Mouse (Mus musculus) right cerebral cortex, adult 2 months (tissue): ENCODE measurements around the gene Elfn2.

Experiments used
- DNase-seq, 2 experiments: peaks; one replicate each; pipeline ENCODE4 v3.0.0; 2021 to 2022; ENCODE audit warnings: low spot score in 2 of 2

The Elfn2 gene

DNA sequence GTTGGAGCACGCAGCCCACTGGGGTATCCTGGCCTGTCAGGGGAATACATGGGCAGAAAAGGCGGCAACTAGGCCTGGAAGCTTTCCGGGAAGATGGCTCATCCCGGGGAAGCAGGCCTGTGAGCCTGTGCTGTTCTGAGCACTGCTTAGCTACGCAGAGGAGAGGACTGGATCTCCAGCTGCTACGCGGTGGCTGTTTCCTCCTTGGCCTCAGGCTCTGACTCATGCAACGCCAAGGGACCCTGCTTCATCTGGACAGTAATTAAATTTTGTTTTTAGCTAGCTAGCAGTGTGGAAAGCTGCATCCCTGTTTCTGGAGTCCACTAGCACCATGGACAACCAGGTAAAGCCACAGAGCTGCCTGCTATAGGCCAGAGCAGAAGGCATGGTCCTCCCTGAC is 36.8 kb downstream of the Elfn2 start:
- DNase-seq = no peak

DNA sequence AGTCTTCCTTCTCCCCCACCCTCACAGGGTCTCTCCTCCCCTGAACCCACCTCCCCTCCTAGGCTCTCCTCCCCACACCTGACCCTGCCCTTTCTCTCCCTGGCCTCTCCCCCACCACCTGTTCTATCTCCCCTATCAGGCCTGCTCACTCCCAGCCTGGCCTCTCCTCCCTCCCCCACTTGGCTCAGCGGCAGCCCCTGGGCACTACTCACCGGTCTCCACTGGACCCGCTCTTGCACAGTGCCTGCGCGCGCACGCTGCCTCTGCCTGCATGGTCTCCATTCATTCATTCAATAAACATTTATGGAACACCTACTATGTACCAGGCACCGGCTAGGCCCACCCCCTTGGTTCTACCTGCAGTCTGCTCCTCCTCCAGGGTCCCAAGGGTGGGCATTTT is 37.3 kb downstream of the Elfn2 start:
- DNase-seq = no peak

DNA sequence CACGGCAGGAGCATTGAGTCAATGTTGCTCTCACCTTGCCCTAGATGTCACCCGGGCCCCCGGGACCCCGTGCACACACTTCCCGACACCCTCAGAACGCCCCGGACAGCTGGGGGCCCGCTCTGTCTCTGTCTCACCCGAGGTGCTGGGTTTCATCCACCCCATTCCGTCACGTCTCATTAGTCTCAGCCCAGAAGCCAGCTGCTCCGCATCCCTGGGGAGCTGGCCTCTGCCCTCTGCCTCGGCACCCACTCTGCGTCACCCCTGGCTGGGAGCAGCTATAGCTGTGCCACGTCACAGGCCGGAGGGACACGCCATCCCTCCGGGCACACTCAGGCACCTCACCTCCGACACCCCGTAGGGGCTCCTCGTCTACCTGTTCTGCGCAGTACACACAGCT is 38.3 kb downstream of the Elfn2 start:
- no peak for DNase-seq

DNA sequence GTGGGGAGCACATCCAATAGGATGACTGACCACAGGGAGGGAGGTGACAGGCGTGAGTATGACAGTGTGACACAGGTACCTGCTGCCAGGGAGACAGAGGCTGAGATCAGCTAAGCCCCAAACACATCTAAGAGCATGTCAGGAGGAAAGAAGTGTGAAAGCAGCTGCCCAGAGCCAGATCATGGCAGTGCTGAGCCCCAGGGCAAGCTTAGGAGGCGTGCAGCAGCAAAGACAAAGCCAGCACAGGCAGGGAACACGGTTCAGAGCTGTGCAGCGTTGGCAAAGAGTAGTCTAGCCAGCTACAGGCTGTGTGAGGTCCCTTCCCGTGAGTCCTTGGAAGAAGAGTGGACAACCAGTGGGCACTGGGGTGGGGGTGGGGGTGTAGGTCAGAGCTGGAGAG is 40.9 kb downstream of the Elfn2 start:
- DNase-seq = no peak

DNA sequence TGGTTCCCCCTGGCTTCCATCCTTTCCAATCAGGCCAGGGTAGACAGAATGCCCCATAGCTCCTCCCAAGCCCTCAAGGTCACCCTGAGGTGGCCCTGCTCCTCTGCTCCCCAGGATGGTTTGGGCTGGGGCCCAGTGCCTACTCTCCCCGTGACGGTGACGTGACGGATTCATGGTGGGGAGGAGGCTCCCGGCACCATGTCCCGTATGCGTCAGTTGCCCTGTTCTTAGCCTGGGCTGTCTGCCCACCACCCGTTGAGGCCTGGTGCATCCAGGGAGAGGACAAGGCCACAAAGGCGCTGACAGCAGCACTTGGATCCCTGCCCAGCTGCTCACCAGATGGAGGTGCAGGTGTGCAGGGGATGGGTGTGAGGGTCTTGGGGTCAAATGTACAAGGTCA is 41.6 kb downstream of the Elfn2 start:
- DNase-seq = no peak

DNA sequence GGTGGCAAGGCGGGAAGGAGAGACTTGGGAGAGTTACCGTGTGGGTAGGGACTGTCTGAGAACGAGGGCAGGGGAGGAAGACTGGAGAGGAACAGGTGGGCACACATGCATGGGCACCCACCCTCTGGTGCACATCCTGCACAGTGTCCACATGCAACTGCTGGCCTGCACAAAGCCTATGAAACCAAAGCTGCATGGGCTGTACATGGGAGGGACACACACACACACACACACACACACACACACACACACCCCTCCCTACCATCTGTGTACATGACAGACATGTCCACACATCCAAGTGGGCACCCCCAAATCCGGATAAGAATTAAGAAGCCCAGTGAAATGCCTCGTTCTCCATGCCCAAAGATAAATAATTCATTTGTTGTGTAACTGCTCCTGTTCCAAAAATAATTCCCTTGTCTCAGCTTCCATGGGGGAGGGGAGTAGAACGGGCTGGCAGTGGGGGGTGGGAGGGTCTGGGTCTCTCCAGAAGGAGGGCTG is 43.6 kb downstream of the Elfn2 start:
- DNase-seq = peak in 1 of 2 experiments; percentile 33

DNA sequence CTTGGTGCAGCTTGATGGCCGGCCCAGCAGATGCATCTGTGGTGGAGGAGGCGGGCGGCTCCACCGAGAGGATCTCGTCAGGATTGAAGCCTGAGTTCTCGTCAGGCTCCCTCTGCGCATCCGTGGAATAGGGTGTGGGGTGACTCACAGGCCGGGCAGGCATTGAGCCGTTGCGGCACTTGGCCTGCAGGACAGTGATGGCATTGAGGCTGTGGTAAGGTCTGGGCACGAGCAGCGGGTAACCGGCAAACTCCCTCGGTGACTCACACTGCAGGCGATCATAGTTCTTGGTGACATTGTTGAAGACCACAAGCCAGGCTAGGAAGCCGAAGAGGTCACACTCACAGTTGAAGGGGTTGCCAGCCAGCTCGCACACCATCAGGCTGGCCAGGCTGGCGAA is 45.1 kb downstream of the Elfn2 start:
- DNase-seq = no peak

DNA sequence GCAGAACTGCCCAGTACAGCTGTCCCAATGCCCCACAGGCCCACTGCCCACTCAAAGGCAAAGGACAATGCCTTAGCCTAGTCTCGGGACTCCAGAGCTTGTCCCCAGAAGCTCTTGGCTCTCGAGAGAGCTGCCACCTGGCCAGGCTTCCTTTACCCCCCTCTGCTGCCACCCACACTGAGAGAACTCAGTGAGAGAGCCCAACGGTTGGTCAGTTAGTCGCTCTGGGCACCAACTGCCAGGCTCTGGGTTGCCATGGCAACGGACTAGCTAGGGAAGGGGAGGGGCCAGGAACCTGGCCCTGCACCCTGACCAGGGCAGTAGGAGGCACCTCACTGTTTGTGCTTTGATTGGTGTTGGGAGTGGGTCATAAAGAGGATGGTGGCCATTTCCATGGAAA is 48.2 kb downstream of the Elfn2 start:
- DNase-seq = peak in 1 of 2 experiments; percentile 43

DNA sequence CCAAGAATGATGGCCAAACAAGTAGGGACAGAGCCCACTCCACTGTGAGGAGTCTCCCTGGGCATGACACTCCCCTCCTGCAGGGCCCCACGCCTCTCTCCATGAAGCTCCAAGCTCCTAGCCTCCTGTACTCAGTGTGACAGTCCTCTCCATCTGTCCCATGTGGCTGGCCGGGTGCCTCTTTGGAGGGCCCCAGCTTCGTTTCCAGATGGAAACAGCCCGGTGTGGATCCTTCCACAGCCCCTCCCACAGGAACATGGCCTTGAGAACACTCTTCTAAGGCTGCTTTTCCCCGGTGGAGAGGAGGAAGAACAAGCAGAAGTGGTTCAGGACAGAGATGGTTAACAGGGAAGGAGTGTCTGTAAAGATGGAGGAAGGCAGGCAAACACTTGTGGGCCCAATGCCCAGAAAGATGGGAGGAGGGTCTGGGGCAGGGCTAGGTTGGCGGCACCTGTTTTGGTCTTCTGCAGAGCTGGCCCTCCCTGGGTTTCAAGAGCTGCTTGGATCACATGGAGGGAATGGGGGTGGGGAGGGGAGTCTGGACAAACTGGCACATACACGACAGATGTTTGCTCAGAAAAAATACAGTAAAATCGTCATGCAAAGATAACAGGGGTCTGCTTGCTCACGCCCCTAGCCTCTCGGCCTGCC is 49.2 kb downstream of the Elfn2 start:
- DNase-seq = no peak

DNA sequence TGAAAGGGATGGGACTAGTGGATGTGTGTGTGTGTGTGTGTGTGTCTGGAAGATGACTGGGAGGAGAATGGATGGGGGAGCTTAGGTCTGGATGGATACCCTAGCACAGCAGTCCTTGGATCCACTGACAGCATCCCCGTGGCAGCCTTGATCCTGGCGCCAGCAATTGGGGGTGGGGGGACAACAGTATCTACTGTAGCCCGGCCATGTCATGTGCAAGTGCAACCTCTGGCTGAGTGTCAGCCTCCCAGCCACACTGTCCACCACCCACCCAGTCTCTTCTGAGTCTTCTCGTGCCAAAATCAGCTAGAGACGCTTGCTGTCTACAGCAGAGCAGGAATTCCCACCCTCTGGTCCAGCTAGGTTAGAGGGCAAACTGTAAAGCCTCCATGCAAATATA is 54.3 kb downstream of the Elfn2 start:
- DNase-seq = no peak

DNA sequence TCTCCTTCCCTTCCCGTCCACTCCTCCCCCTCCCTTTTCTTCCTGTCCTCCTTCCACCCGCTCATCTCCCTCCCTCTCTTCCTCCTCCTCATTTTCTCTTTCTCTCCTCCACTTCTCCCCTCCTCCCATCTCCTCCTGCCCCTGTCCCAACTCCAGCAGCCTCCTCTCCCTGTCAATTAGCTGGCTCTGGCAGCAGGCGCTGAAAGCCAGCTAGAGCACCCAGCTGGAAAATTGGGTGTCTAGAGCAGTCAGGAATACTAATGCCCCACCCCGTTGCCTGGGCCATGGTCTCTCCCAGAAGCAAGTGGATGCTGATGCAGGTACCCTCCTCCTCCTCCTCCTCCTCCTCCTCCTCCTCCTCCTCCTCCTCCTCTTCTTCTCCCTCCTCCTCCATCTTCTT is 67.4 kb downstream of the Elfn2 start:
- no peak for DNase-seq

DNA sequence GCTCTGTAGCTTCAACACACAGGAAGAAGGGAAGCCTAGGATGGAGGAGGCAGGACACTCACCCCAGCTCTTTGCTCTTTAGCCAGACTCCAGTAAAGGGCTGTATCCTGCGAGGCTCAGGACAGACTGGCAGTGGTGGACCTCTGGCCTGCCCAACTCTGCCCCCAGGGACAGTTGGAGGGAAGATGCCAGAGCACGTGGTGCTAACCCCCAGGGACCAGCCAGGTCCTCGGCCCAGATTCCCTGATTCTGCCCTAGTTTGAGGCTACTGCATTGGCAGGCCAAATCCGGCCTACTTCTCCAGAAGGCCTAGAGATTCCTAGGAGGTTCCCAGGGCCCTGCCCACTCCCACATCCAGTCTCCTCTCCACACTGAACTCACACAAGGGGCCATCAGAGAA is 70.8 kb downstream of the Elfn2 start:
- DNase-seq = no peak

DNA sequence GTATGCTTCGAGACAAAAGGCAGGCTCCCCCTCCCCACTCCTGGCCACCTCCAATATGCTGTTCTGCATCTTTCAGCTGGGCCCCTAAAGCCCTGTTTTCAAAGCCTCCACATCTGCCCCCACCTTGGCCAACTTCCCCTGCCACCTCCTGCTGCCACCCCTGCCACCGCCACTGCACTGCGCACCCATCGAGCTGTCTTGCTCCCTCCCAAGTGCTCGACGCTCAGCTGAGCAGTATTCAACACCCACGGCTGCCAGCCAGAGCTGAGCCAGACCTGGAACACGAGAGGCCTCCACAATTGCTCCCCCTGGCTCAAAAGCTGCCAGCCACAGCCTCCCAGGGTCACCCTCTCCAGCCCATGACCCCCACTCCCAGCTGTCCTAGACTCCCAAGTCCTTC is 74.0 kb downstream of the Elfn2 start:
- DNase-seq = peak; percentile 53 to 59

DNA sequence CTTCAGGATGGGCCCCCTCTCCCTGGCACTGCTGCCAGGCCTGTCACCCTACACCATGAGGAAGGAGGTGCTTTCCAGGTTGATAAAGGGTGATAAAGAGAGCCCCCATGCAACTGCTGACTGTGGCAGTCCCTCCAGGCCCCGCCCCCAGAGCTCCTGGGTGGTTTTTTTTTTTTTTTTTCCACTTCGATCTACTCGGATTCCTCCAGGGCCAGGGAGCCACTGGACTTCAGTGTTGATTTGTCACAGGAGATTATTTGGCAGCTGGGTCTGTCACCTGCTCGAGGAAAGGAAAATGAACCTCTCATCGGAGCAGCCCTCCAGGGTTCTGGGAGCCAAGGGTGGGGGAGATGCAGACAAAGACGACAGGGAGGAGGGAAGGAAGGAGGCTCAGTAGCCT is 74.9 kb downstream of the Elfn2 start:
- no peak for DNase-seq

DNA sequence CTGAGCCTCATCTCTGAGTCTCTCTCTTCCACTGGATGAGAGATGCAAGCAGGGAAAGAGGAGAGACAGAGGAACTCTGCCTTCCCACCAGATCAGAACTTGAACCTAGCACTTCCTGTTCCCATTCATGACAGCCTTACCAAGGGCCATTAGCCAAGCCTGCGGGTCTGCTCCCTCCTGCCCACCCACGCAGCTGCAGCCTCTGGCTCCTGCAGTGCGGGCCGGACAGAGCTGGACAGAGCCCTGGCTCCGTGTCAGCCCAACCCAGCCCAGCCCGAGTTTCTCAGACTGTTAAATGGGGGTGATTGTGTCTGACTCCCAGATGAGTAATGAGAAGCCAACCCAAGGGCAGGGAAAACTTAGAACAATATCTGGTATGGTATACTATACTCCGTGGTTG is 83.3 kb downstream of the Elfn2 start:
- peak in 1 of 2 experiments; percentile 38 for DNase-seq

DNA sequence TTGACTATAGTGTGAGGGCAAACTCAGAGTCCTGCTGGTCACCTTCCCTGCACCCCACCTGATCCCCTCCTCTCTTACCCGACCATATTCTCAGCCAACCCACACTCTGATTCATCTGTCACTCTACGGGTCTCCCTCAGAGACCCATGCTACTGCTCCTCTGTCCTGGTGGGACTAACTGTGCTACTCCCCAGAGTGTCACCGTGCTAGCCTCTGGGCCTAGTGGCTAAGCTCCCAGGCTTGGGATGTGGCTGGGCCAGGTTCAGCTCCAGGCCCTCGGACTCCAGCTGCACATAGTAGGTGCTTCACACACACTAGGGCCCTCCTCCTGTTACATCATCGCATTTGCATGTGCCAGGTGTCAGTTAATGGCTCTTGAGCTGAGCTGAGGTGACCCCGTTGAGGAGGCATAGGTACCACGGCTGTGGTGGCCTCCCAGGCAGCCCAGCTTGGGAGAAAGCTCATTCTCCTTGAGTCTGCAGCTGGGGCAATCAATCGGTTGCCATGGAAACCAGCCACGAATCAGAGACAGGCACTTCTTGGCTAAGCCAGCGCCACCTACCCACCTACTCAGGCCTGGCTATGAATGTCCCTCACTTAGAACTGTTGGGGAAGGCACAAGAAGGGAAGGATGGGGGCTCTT is 84.4 kb downstream of the Elfn2 start:
- DNase-seq = peak; percentile 71 to 72

DNA sequence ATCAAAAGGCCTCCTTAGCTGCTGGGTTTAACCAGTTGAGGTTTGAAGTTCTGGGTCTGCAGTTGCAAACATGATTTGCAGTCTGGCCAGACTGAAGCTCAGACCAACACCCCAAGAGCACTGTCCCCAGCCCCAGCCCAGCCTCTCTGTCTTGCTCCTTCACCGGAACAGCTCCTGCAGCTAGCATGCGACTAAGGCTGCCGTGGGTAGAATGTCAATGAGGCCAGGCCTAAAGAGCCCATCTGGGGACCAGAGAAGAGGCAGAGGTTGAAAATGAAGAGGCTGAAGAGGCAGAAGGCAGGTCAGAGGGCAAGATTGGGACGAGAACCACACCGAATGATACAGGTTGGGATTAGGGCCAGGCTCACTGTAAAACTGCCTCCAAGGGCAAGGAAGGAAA is 85.2 kb downstream of the Elfn2 start:
- DNase-seq = no peak

DNA sequence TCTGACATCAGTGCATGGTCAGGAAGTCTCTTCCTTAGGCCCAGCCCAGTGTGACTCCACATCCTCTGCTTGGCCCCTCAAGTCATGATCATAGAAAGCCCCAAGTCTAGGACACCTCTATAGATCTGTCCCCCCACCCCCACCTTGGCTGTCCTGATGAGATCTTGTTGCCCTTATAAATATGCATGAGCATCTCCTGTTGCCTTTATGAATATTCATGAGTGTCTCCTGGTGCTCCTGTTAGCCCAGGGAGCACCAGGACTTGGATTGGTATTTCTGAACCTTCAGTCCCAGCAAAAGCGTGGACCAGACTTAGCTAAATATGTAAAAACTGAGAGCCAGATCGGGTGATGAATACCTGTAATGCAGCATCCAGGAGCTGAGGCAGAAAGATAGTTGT is 86.2 kb downstream of the Elfn2 start:
- DNase-seq = no peak

DNA sequence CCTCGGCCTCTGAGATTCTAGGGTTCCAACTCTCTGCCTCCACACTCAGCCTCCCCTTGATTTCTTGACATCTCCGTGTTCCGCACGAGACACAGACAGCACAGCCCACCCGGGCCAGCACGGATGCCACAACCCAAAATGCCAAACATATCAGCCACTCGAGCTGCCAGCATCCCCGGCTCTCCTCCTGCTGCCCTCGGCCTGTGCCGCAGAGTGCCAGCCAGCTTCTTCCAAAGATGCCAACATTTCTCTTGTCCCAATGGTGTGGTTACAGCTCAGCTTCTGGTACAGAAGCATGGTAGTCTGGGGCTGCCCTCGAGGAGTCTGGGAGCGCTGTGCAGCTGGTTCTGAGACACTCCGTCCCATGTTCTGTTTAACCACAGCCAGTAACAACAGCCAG is 92.3 kb downstream of the Elfn2 start:
- no peak for DNase-seq

DNA sequence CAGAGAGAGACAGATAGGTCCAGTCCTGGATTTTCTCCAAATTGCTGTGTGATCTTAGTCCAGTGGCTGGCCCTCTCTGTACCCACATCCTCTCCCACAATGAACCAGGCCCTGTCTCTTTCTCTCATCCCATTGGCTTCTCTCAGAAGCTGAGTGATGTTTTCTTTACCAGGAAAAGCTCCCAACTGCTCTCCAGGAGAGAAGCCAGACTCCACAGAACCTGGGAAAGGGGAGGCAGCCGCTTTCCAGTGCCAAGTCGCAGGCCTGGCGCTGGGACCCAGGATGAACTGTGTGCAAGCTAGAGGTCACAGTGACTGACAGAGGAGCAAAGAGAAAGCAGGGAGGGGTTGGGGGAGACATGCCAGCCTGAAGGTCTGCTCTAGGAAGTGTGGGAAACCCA is 93.6 kb downstream of the Elfn2 start:
- DNase-seq = no peak

DNA sequence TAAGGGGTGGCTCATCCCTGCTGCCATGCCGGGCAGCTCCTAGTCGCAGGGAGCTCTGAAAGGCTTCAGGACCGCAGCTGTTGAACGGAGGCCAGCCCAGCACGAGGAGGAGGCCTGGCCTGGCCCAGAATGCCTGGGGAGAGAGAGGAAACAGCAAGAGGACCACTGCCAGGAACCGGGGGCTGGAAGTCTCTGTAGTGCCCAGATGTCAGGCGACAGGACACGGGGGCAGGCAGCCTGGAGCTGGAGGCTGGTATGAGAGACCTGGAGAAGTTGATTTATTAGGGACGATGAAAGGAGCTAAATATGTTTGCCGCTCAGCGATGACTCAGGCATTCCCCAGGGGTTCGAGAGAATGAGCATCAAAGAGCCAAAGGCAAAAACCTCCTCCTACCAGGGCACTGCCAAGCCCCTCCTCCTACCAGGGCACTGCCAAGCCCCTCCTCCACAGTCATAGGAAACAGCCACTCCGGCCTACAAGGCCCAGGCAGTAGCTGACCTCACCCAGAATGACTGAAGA is 94.1 kb downstream of the Elfn2 start:
- peak; percentile 34 to 53 for DNase-seq

DNA sequence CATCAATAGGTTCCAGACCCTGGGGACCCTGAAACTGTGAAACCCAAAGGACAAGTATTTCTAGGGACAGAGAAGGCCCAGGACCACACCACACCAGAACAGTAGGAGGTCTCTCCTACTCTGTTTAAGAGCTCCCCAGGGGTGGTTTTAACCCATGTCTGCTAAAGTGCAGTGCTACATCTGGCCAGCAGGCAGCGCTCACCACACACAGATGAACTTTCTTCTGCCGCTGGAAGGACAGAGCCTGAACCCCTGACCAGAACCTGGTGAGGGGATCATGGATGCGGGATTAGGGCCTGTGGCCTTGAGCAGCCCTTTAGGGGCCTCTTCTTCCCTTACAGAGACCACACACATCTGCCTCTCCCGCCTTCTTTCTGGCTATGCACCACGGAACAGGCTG is 95.1 kb downstream of the Elfn2 start:
- peak; percentile 86 to 87 for DNase-seq
